Mouse (Mus musculus): ENCODE measurements at regions not wholly inside any gene's neighbourhood (a gene's known extent, or its start where the extent isn't known, plus 50 kb on each side); places are given as distances from the start of the nearest gene placed in this dataset.
A peak's percentile ranks its signal among the peaks of the same experiment; 100 is the strongest.
"Not testable (repeated sequence)": the region's sequence is repeated elsewhere in the genome, so short reads cannot be mapped to it uniquely, and the experiment has no call there.

GRCm38 (mm10) chr16:22327386-22327785 lies 61.6 kb upstream of the Tra2b start:
- DNase-seq (ENCODE audit: low read depth, low spot score) = no peak

GRCm38 (mm10) chr16:22325161-22325560 lies 59.4 kb upstream of the Tra2b start:
- not testable (repeated sequence) for DNase-seq (ENCODE audit: low read depth, low spot score)

- peak; percentile 8 for DNase-seq (ENCODE audit: low read depth, low spot score)
These were observed 50.5 kb upstream of the Tra2b start for GRCm38 (mm10) chr16:22316251-22316711.
